Mouse (Mus musculus) spleen, postnatal 4 days (tissue): Measurements from ENCODE around the gene Klhl25.
"Not testable (repeated sequence)": the region's sequence is repeated elsewhere in the genome, so short reads cannot be mapped to it uniquely, and the experiment has no call there.

Source experiments
- DNase-seq, 2 experiments: peaks; one replicate each; pipeline ENCODE4 v3.0.0; 2022; ENCODE audit warnings: low spot score in 2 of 2

The Klhl25 gene

GRCm38 (mm10) chr7:75873216-75873615, 25.1 kb downstream of the Klhl25 start:
- DNase-seq: peak; percentile 24 to 62

GRCm38 (mm10) chr7:75873746-75874145, 25.6 kb downstream of the Klhl25 start:
- DNase-seq: peak in 1 of 2 experiments; percentile 9

- DNase-seq: not testable (repeated sequence)
Observed at GRCm38 (mm10) chr7:75879436-75879835, 31.3 kb downstream of the Klhl25 start.

- DNase-seq: no peak
Observed at GRCm38 (mm10) chr7:75880236-75880635, 32.1 kb downstream of the Klhl25 start.

GRCm38 (mm10) chr7:75880650-75881049, 32.5 kb downstream of the Klhl25 start:
- peak; percentile 85 to 96 for DNase-seq

- DNase-seq: no peak
Observed at GRCm38 (mm10) chr7:75881376-75881775, 33.3 kb downstream of the Klhl25 start.

- no peak for DNase-seq
Observed at GRCm38 (mm10) chr7:75881791-75882190, 33.7 kb downstream of the Klhl25 start.

- no peak for DNase-seq
Observed at GRCm38 (mm10) chr7:75891466-75891865, 43.4 kb downstream of the Klhl25 start.

- no peak for DNase-seq
Observed at GRCm38 (mm10) chr7:75892737-75893136, 44.6 kb downstream of the Klhl25 start.

- DNase-seq: no peak
Observed at GRCm38 (mm10) chr7:75893709-75894108, 45.6 kb downstream of the Klhl25 start.

GRCm38 (mm10) chr7:75897041-75897440, 48.9 kb downstream of the Klhl25 start:
- no peak for DNase-seq

- no peak for DNase-seq
Observed at GRCm38 (mm10) chr7:75899102-75899501, 51.0 kb downstream of the Klhl25 start.

GRCm38 (mm10) chr7:75899517-75899916, 51.4 kb downstream of the Klhl25 start:
- no peak for DNase-seq

- no peak for DNase-seq
Observed at GRCm38 (mm10) chr7:75899954-75900353, 51.8 kb downstream of the Klhl25 start.

- no peak for DNase-seq
Observed at GRCm38 (mm10) chr7:75905145-75905544, 57.0 kb downstream of the Klhl25 start.

- DNase-seq: peak in 1 of 2 experiments; percentile 29
Observed at GRCm38 (mm10) chr7:75910035-75910651, 62.0 kb downstream of the Klhl25 start.

- DNase-seq: no peak
Observed at GRCm38 (mm10) chr7:75910652-75911035, 62.5 kb downstream of the Klhl25 start.

- DNase-seq: peak; percentile 68 to 88
Observed at GRCm38 (mm10) chr7:75913952-75914351, 65.8 kb downstream of the Klhl25 start.

- not testable (repeated sequence) for DNase-seq
Observed at GRCm38 (mm10) chr7:75915550-75915949, 67.4 kb downstream of the Klhl25 start.

GRCm38 (mm10) chr7:75917662-75918061, 69.6 kb downstream of the Klhl25 start:
- DNase-seq: no peak

GRCm38 (mm10) chr7:75919745-75920144, 71.6 kb downstream of the Klhl25 start:
- DNase-seq: not testable (repeated sequence)
